Mouse (Mus musculus) spleen, adult 10 weeks (tissue): ENCODE measurements around the gene Eif3d. TPM values are rescaled to one million over a fixed set of nuclear protein-coding genes. Genes with fewer than 3 reads are reported as not detected.

Source experiments
- polyA plus RNA-seq: library from polyadenylated mRNA; stranded (reverse); fragments of 350-450 nt; fragmentation: Illumina TruSeq; extraction: RNeasy Lipid Tissue Mini Kit (QIAGEN cat#74804); gene quantifications from one replicate; pipeline ENCODE4 v1.2.3, GENCODE M21; 2015; ENCODE audit warnings: low replicate concordance; ENCODE audit not compliant: insufficient read depth

Eif3d gene
- 97.7 TPM for polyA plus RNA-seq

DNA sequence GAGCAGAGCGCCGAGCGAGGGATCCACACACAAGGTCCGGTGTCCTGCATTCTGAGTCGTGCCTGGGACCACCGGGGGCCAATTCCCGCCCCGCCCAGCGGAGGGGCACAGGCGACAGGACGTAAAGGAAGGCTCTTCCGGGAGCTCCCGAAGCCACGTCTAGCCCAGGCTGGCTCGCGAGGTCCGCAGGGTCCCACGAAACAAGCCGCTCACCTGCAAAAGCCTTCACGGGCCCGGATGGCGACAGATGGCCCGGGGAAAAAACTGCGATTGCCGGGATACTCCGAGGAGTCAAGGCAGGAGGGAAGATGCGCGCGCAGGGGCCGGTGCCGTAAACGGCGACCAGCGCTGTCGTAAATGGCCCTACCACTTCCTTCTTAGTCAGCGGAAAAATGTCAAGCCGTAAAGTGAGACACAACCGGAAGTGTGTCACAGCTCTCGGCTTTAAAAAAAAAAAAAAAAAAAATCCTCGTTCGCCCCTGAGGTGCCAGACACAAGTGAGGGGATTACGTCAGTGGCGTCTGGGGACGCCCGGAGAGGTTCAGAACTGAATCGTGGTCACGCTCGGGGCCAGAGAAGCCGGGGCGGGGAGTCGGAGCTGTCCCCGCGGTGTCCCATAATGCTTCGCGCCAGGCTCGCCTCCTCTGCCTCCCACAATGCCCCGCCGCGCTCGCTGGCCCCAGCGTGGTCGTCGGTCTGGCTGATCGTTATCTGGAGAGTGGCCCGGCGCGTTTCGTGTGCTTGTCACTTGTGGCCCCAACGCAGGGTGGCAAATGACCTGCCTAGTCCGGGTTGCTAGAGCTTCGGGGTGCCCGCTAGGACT lies at the start of gene Eif3d:
Eif3d (minus strand) TSS at position 344 of the 823 bp plus-strand sequence.

DNA sequence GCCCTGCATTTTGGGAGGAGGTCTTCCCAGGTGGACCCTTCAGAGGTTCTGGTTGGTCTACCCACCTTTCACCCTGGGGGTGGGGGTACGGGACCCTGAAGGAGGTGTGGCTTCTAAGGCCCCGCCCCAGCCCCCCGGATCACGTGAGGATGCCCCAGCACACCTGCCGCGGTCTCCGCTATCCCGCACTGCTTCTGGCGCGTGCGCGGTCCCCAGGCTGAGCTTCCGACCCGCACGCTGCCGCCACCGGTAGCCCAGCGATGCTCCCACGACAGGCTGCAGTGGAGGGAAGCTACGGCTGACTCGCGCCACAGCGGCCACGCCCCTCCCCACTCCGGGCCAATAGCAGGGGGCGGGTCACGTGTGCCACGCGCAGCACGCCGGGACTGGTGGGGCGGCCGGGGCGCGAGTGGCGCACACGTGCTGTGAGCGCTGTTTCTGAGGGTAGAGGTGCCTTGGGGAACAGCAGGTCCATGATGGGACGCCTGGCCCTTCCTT lies 14.2 kb downstream of the Eif3d start, which contains the start of gene Foxred2:
Foxred2 (minus strand) TSS at position 319 of the 498 bp plus-strand sequence.

DNA sequence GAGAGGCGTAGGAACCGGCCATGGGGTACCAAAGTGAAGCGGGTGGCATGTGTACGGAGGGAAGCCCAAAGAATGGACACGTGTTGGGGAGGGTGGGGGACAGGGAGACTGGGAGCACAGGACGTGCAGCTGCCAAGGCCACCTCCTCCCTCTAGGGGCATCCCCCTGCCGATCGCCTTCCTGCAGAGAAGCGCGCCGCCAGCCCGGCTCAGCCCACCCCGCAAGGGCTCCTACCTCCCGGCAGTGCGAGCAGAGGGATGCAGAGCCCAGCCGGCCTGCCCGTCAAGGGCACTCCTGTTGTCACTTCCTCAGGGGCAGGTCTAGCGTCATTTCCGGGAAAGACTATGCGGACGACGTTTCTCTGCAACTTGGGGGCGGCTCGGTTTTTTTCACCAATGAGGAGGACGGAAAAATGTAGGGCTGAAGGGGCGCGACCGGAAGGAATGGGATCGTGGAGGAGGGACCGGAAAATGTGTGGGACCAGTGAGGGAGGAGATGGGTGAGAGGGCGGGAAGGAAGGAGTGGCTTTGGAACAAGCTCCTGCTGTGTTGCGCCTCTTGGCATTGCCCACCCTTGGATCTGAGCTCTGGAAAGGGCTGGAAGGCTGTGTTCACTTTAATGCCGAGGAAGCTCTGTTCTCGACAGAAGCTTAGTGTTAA lies 41.8 kb downstream of the Eif3d start, which contains the start of gene Txn2:
Txn2 (minus strand) TSS at position 334 of the 659 bp plus-strand sequence.

Other genes starting within 250 kb of the Eif3d start
- gene Apol9b, start 241.8 kb downstream of the Eif3d start, polyA plus RNA-seq: 1.7 TPM
- gene Apol8, start 213.8 kb downstream of the Eif3d start, polyA plus RNA-seq: 4.1 TPM
- gene Myh9, start 128.6 kb downstream of the Eif3d start, polyA plus RNA-seq: 209 TPM
- gene Txn2, start 41.8 kb downstream of the Eif3d start, polyA plus RNA-seq: 63.1 TPM
- gene Foxred2, start 14.1 kb downstream of the Eif3d start, polyA plus RNA-seq: 9.0 TPM
- gene Cacng2, start 149.2 kb upstream of the Eif3d start, polyA plus RNA-seq: not detected
- gene Ift27, start 203.3 kb upstream of the Eif3d start, polyA plus RNA-seq: 28.0 TPM
- gene Pvalb, start 235.6 kb upstream of the Eif3d start, polyA plus RNA-seq: not detected